Mouse (Mus musculus) C2C12 (cell line): ENCODE measurements at regions not wholly inside any gene's neighbourhood (a gene's known extent, or its start where the extent isn't known, plus 50 kb on each side); places are given as distances from the start of the nearest gene placed in this dataset.

Source experiments
- CEBPB ChIP-seq: IDR thresholded peaks from one replicate; pipeline ENCODE4 v1.6.1; 2011; ENCODE audit warnings: low read depth, mild to moderate bottlenecking, control low read depth, moderate library complexity
- CTCF ChIP-seq: IDR thresholded peaks from one replicate; pipeline ENCODE4 v1.5.1; 2011; ENCODE audit not compliant: control insufficient read depth, insufficient read depth, insufficient read length
- FOSL1 ChIP-seq: IDR thresholded peaks from one replicate; pipeline ENCODE4 v1.8.0; 2011; ENCODE audit warnings: mild to moderate bottlenecking, low read length; ENCODE audit not compliant: poor library complexity, insufficient read depth, severe bottlenecking
- MAX ChIP-seq: IDR thresholded peaks from one replicate; pipeline ENCODE4 v1.6.1; 2011; ENCODE audit warnings: mild to moderate bottlenecking, control low read depth
- MYOD1 ChIP-seq: IDR thresholded peaks from one replicate; pipeline ENCODE4 v1.6.1; 2011; ENCODE audit warnings: low read depth; ENCODE audit not compliant: control insufficient read depth, insufficient read length
- USF1 ChIP-seq: IDR thresholded peaks from one replicate; pipeline ENCODE4 v1.6.1; 2011; ENCODE audit warnings: low read depth, mild to moderate bottlenecking, control low read depth, moderate library complexity

GRCm38 (mm10) chr2:50654221-50654952 is 357.8 kb upstream of the Mmadhc start:
- TF ChIP-seq CTCF (no peak), USF1 (no peak), MYOD1 (no peak), FOSL1 (no peak), MAX (no peak), CEBPB (no peak)
